Mouse (Mus musculus) midbrain, postnatal 0 days (tissue): Measurements from ENCODE around the gene Adamts7. TPM values are rescaled to one million over a fixed set of nuclear protein-coding genes. Genes with fewer than 3 reads are reported as not detected.

Experiments
- ATAC-seq: fragments of 200-750 bp; cut with Nextera tagmentation; 2 replicates; pipeline ENCODE4 v1.8.0; 2017; ENCODE audit warnings: moderate number of reproducible peaks, mild to moderate bottlenecking, moderate TSS enrichment, moderate library complexity; ENCODE audit not compliant: low FRiP score
- DNase-seq: peaks from one replicate; pipeline ENCODE4 v3.0.0-alpha.2; 2015; ENCODE audit warnings: low spot score
- H3K27ac ChIP-seq: fragments of 300-500 bp; sonication (generic); 2 replicates; pipeline ENCODE4 v1.5.1; 2014; ENCODE audit warnings: low read depth, mild to moderate bottlenecking, low read length, mixed read lengths
- H3K27me3 ChIP-seq: fragments of 300-500 bp; sonication (generic); 2 replicates; pipeline ENCODE4 v1.6.1; 2014; ENCODE audit warnings: low read length, control low read depth, mixed read lengths; ENCODE audit not compliant: insufficient read depth
- H3K36me3 ChIP-seq: fragments of 300-500 bp; sonication (generic); 2 replicates; pipeline ENCODE4 v1.6.1; 2014; ENCODE audit warnings: low read length, control low read depth, mixed read lengths; ENCODE audit not compliant: insufficient read depth
- H3K4me1 ChIP-seq: fragments of 300-500 bp; sonication (generic); 2 replicates; pipeline ENCODE4 v1.6.1; 2014; ENCODE audit warnings: mild to moderate bottlenecking, control low read depth, antibody characterized with exemption, low read length, mixed read lengths; ENCODE audit not compliant: insufficient read depth
- H3K4me2 ChIP-seq: fragments of 300-500 bp; sonication (generic); 2 replicates; pipeline ENCODE4 v1.6.1; 2014; ENCODE audit warnings: low read depth, mild to moderate bottlenecking, low read length, mixed read lengths; ENCODE audit not compliant: poor library complexity, severe bottlenecking
- H3K4me3 ChIP-seq: fragments of 300-500 bp; sonication (generic); 2 replicates; pipeline ENCODE4 v1.5.1; 2014; ENCODE audit warnings: low read depth, mild to moderate bottlenecking, low read length, moderate library complexity
- H3K9ac ChIP-seq: fragments of 300-500 bp; sonication (generic); replicated peaks from 2 replicates; pipeline ENCODE4 v1.6.1; 2014; ENCODE audit warnings: mild to moderate bottlenecking, low read length, moderate library complexity, mixed read lengths; ENCODE audit not compliant: poor library complexity, severe bottlenecking
- H3K9me3 ChIP-seq: fragments of 300-500 bp; sonication (generic); 2 replicates; pipeline ENCODE4 v1.6.1; 2016; ENCODE audit warnings: low read length, control low read depth
- CTCF ChIP-seq: IDR thresholded peaks from 2 replicates; pipeline ENCODE4 v1.5.1; 2016; ENCODE audit warnings: antibody characterized with exemption, mild to moderate bottlenecking
- WGBS: fragments of 180-500 bp; shearing (Covaris S2); extraction: QIAGEN DNeasy Blood & Tissue Kit; methylation state at CpG from one replicate; pipeline ENCODE4 v1.1.7; 2014; 5-methylcytosine and 5-hydroxymethylcytosine counted together
- polyA plus RNA-seq: library from polyadenylated mRNA; unstranded; fragments of >200 nt; fragmentation: Nextera tagmentation; extraction: Ambion mirVana; gene quantifications from 2 replicates; pipeline ENCODE4 v1.2.1, GENCODE M21; 2015
- total RNA-seq: library from RNA; depleted of rRNA; stranded (reverse); fragments of >200 nt; gene quantifications from 2 replicates; pipeline ENCODE4 v1.2.3, GENCODE M21; 2014

The Adamts7 gene
- total and polyA plus RNA-seq, 2 experiments from 2014 or later = 3.1 to 8.9 TPM

DNA sequence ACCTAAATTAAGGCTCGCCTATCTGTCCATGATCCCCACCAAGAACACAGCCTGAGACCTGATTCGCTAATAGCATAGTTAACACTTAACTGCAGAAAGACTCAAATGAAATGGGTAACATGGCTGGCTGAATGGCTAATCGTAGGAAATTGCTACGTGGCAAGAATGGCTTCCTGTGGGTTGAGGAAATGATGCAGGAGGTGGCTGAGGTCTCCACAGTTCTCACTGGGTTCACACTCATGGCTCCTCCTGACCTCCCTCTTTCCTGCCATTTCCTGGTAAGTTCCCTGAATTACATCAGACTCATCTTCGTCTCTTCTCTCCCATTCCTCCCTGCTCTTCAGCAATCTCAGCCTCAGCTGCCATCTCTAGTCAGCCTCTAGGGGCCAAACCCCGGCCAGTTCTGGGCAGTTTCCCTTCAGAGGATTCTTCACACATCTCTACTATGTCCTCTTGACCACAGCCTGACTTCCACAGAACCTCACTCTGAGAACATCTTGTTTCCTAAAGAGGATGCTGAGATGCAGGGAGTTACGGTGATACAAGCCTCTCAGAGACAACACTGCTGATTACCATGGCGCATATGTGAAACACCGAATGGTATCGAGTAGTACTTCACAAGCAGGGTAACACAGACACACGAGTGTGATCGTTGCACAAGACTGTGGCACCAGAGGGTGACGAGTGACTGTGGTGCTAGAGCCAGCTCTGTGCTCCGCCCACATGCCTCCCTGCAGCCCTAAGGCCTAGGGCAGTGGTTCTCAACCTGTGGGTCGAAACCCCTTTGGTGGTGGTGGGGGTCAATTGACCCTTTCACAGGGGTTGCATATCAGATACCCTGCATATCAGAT is 81.7 kb downstream of the Adamts7 start:
- DNase-seq (no peak), ATAC-seq (no peak)
- Histone ChIP-seq H3K4me2 (no peak overlapping the region), H3K9me3 (no peaks in the 10 kb centered on the region), H3K4me1 (no peaks in the 10 kb centered on the region), H3K4me3 (no peak overlapping the region), H3K36me3 (peaks cover 6% of the 10 kb centered on the region; the same call in 1 of the 2 replicates), H3K27ac (no peak overlapping the region), H3K9ac (no peak overlapping the region), H3K27me3 (no peaks in the 10 kb centered on the region)
- 90% methylated on average over 15 of the region's 15 CpGs for WGBS
- no peak for TF ChIP-seq CTCF

DNA sequence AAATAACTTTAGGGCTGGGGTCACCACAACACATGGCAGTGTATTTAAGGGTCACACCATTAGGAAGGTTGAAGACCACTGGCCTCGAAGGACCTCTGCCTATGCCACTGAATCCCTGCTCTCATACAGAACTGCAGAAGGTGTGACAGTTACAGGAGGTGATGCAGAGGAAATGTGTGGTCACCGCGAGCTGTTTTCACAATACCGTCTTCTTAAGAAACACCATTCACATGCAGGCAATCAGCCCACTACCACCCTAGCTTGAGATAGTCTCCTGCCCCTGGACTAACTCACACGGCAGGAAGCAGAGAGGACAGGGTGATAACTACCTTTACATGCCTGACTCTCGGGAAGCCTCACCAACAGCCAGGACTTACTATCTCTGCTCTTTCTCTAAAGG is 82.3 kb downstream of the Adamts7 start:
- no peak for ATAC-seq
- H3K27ac ChIP-seq = no peak overlapping the region
- WGBS = 97% methylated on average over 6 of the region's 6 CpGs
- H3K9ac ChIP-seq = no peak overlapping the region
- H3K9me3 ChIP-seq = no peaks in the 10 kb centered on the region
- TF ChIP-seq CTCF = no peak
- no peak for DNase-seq
- H3K4me1 ChIP-seq = no peaks in the 10 kb centered on the region
- no peak overlapping the region for H3K4me3 ChIP-seq
- H3K4me2 ChIP-seq = no peak overlapping the region
- peaks cover 6% of the 10 kb centered on the region; the same call in 1 of the 2 replicates for H3K36me3 ChIP-seq
- H3K27me3 ChIP-seq = no peaks in the 10 kb centered on the region

DNA sequence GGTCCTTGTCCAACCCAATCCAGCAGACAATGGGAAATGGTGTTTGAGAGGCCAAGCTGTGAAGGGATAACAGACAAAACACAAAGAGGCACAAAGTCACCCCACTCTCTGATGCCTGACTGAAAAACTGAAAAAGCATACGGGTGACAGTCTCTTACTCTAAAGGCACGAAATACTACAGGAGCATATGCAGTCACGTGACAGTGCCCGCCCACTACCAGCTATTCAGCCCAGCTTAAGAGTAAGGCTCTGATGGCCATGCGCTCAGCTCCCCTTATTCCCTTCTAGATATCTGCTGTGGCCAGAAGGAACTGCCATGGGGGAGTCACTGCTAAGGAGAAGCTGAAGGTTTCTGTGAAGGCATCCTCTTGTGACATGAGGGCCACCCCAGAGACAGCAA is 82.9 kb downstream of the Adamts7 start:
- Histone ChIP-seq H3K9ac (no peak overlapping the region), H3K4me1 (no peaks in the 10 kb centered on the region), H3K9me3 (no peaks in the 10 kb centered on the region), H3K4me2 (no peak overlapping the region), H3K27ac (no peak overlapping the region), H3K27me3 (no peaks in the 10 kb centered on the region), H3K36me3 (peaks cover 6% of the 10 kb centered on the region; the same call in 1 of the 2 replicates), H3K4me3 (no peak overlapping the region)
- WGBS = 92% methylated on average over 5 of the region's 5 CpGs
- no peak for TF ChIP-seq CTCF
- DNase-seq (no peak), ATAC-seq (no peak)

DNA sequence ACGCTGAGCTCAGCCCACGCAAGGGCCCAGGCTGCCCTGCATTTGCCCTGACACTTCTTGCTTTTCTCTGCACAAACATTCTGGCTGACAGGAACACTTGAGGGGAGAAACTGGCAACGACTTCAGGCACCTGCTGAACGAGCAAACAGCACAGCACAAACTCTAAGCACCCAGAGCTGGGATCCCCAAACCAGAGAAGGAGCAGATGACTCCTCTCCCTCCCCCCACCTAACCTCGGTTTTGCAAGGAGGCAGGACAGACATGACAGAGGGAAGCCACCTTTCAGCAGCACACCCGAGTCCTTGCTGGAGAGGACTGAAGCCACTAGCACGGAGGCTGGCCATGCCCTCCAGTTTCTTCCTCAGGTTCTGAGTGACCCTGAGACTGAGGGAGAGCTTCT is 84.4 kb downstream of the Adamts7 start:
- no peak overlapping the region for H3K27ac ChIP-seq
- no peaks in the 10 kb centered on the region for H3K9me3 ChIP-seq
- H3K4me2 ChIP-seq = no peak overlapping the region
- WGBS = 83% methylated on average over 7 of the region's 7 CpGs
- H3K4me1 ChIP-seq = no peaks in the 10 kb centered on the region
- H3K27me3 ChIP-seq = no peaks in the 10 kb centered on the region
- no peak overlapping the region for H3K9ac ChIP-seq
- no peak for TF ChIP-seq CTCF
- H3K36me3 ChIP-seq = peaks cover 6% of the 10 kb centered on the region; the same call in 1 of the 2 replicates
- no peak for DNase-seq
- ATAC-seq = no peak
- H3K4me3 ChIP-seq = no peak overlapping the region

DNA sequence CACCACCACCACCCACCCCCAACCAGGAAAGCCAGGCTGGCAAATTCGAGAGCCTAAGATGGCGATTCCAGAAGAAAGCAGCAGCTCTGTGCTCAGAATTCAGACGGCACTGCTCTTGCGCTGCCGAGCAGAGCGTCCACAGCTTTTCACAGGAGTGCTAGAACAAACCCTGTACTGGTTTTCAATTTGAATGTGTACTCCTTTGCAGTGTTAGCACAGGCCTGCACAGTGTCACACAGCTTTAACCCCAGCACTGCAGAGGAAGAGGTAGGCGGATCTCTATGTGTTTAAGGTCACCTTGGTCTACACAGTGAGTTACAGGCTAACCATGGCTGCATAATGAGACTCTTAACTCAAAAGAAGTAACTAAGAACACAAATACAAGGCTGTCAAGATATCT is 85.5 kb downstream of the Adamts7 start:
- Histone ChIP-seq H3K4me1 (no peaks in the 10 kb centered on the region), H3K4me3 (no peak overlapping the region), H3K4me2 (no peak overlapping the region), H3K9me3 (no peaks in the 10 kb centered on the region), H3K36me3 (peaks cover 6% of the 10 kb centered on the region; the same call in 1 of the 2 replicates), H3K9ac (no peak overlapping the region), H3K27me3 (no peaks in the 10 kb centered on the region), H3K27ac (no peak overlapping the region)
- WGBS = 94% methylated on average over 7 of the region's 7 CpGs
- no peak for TF ChIP-seq CTCF
- DNase-seq (no peak), ATAC-seq (no peak)

DNA sequence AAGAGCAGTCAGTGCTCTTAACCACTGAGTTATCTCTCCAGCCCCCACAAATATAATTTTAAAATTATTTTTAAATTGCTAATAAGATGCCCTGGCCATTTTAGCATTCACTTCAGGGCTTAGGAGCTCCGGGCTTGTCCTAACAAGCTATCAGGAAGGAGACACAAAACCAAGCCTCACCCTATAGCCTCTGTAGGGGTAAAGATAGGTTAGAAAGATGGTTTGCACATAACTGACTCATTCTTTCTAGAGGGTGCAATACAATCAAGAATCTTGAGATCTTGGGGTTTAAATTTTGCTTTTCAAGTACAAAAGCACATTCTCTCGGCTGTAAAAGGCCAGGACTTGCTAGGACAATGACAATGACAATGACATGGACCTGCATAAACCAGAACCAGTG is 86.2 kb downstream of the Adamts7 start:
- ATAC-seq = no peak

More for the DNA sequence above, 86.2 kb downstream of the Adamts7 start:
- Histone ChIP-seq H3K27ac (no peak overlapping the region), H3K27me3 (no peaks in the 10 kb centered on the region), H3K9me3 (no peaks in the 10 kb centered on the region), H3K9ac (no peak overlapping the region), H3K4me1 (no peaks in the 10 kb centered on the region), H3K4me2 (no peak overlapping the region), H3K4me3 (no peak overlapping the region), H3K36me3 (peaks cover 6% of the 10 kb centered on the region; the same call in 1 of the 2 replicates)
- DNase-seq = no peak
- TF ChIP-seq CTCF = no peak
- 89% methylated on average over 2 of the region's 2 CpGs for WGBS
